Mouse (Mus musculus) limb, embryonic 12.5 days (tissue): ENCODE data around the gene Ncln. TPM values are rescaled to one million over a fixed set of nuclear protein-coding genes. Genes with fewer than 3 reads are reported as not detected.

Experiments
- ATAC-seq: fragments of 200-750 bp; cut with Nextera tagmentation; 2 replicates; pipeline ENCODE4 v1.8.0; 2017; ENCODE audit warnings: low read depth, moderate TSS enrichment; ENCODE audit not compliant: insufficient number of reproducible peaks, insufficient read depth, low FRiP score, low TSS enrichment
- H3K27ac ChIP-seq: fragments of 300-500 bp; sonication (generic); 2 replicates; pipeline ENCODE4 v1.5.1; 2016; ENCODE audit warnings: mild to moderate bottlenecking, moderate library complexity
- H3K27me3 ChIP-seq: fragments of 300-500 bp; sonication (generic); 2 replicates; pipeline ENCODE4 v1.6.1; 2016; ENCODE audit warnings: mild to moderate bottlenecking, moderate library complexity
- H3K36me3 ChIP-seq: fragments of 300-500 bp; sonication (generic); 2 replicates; pipeline ENCODE4 v1.6.1; 2016; ENCODE audit warnings: mild to moderate bottlenecking, moderate library complexity
- H3K4me1 ChIP-seq: fragments of 300-500 bp; sonication (generic); replicated peaks from 2 replicates; pipeline ENCODE4 v1.6.1; 2016
- H3K4me2 ChIP-seq: fragments of 300-500 bp; sonication (generic); 2 replicates; pipeline ENCODE4 v1.6.1; 2016; ENCODE audit warnings: mild to moderate bottlenecking, moderate library complexity
- H3K4me3 ChIP-seq: fragments of 300-500 bp; sonication (generic); replicated peaks from 2 replicates; pipeline ENCODE4 v1.5.1; 2016; ENCODE audit warnings: mild to moderate bottlenecking
- H3K9ac ChIP-seq: fragments of 300-500 bp; sonication (generic); replicated peaks from 2 replicates; pipeline ENCODE4 v1.6.1; 2016; ENCODE audit warnings: mild to moderate bottlenecking, moderate library complexity
- H3K9me3 ChIP-seq: fragments of 300-500 bp; sonication (generic); 2 replicates; pipeline ENCODE4 v1.6.1; 2016; ENCODE audit warnings: mild to moderate bottlenecking, moderate library complexity
- WGBS: fragments of 180-500 bp; shearing (Covaris S2); methylation state at CpG from one replicate; pipeline ENCODE4 v1.1.7; 2016; 5-methylcytosine and 5-hydroxymethylcytosine counted together
- polyA plus RNA-seq: library from polyadenylated mRNA; unstranded; fragments of >200 nt; fragmentation: Nextera tagmentation; extraction: Ambion mirVana; gene quantifications from 2 replicates; pipeline ENCODE4 v1.2.1, GENCODE M21; 2016

Ncln gene
- polyA plus RNA-seq, 1 experiment from 2014 or later, result 84.3 TPM

DNA sequence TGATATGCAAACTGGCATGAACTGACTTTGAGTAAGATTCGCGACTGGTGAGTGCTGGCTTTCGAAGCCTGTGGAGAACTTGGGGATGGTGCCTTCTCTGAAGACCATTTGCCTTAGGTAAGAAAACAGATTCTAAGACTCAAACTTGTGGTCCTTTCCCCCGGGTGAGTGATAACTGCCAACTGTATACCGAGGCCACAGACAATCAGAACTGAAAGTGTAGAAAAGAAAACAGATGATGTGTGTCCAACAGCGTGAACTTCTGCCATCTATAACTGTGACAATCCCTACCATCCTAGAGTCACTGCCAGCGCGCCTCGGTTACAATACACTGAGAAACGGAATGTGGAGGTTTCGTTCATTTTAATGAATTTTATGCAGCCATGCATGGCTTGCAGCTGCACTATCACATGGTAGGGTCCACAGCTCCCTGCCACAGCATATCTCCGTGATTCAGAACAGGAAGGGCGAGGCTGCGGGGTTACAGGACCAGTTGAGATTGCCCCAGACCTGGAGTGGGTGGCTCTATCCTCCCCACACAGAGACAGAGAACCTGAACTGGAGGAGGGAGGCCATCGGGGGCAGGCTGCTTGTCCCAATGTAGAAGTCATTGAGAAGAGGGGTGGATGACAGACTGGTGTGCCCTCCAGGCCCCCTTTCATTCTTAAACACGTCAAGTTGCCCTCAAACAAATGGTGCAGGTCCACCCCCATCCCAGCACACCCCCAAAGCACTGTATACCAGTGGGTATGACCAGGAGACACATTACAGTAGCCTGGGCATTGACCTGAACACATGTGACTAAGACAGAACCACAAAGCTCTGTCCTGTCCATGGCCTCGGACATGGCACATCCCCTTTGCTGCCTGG, 1.4 kb upstream of the Ncln start:
- Histone ChIP-seq H3K27ac (no peak overlapping the region), H3K9ac (no peak overlapping the region; the same call in 1 of the 2 replicates), H3K4me3 (peak overlapping the region; percentile 78; the same call in 1 of the 2 replicates), H3K4me1 (peaks cover 20% of the 10 kb centered on the region), H3K9me3 (no peaks in the 10 kb centered on the region), H3K36me3 (peaks cover 15% of the 10 kb centered on the region), H3K4me2 (peak overlapping the region; percentile 52), H3K27me3 (no peaks in the 10 kb centered on the region)
- 85% methylated on average over 17 of the region's 17 CpGs for WGBS
- no peak for ATAC-seq

GRCm38 (mm10) chr10:81496969-81497368, 777 bp upstream of the Ncln start:
- Histone ChIP-seq H3K36me3 (peaks cover 21% of the 10 kb centered on the region), H3K27ac (no peak overlapping the region), H3K9me3 (no peaks in the 10 kb centered on the region), H3K4me2 (peak overlapping the region; percentile 52), H3K27me3 (no peaks in the 10 kb centered on the region), H3K4me3 (peak overlapping the region; percentile 78), H3K9ac (peak overlapping the region; percentile 24; the same call in 1 of the 2 replicates), H3K4me1 (peaks cover 20% of the 10 kb centered on the region)
- WGBS, result 35% methylated on average over 4 of the region's 4 CpGs
- ATAC-seq, result no peak

GRCm38 (mm10) chr10:81495616-81496263, 452 bp downstream of the Ncln start:
- H3K9ac ChIP-seq, result peak overlapping the region; percentile 90
- H3K9me3 ChIP-seq, result no peaks in the 10 kb centered on the region
- WGBS, result 3% methylated on average over 34 of the region's 41 CpGs
- peak overlapping the region; percentile 78 for H3K4me3 ChIP-seq
- H3K27me3 ChIP-seq, result no peaks in the 10 kb centered on the region; the same call in 1 of the 2 replicates
- peak overlapping the region; percentile 98 for H3K4me2 ChIP-seq
- H3K27ac ChIP-seq, result 0 out of 2 replicates have a peak overlapping the region, but pooled peaks have one; percentile 17
- peak; percentile 8; the same call in 1 of the 2 replicates for ATAC-seq
- peaks cover 34% of the 10 kb centered on the region for H3K36me3 ChIP-seq
- H3K4me1 ChIP-seq, result peaks cover 20% of the 10 kb centered on the region

GRCm38 (mm10) chr10:81495151-81495550, 1.0 kb downstream of the Ncln start:
- H3K4me1 ChIP-seq, result peaks cover 20% of the 10 kb centered on the region
- no peaks in the 10 kb centered on the region for H3K9me3 ChIP-seq
- H3K4me3 ChIP-seq, result peak overlapping the region; percentile 78
- no peak for ATAC-seq
- WGBS, result 75% methylated on average over 6 of the region's 6 CpGs
- H3K4me2 ChIP-seq, result peak overlapping the region; percentile 98
- no peak overlapping the region for H3K27ac ChIP-seq
- H3K9ac ChIP-seq, result peak overlapping the region; percentile 90
- H3K27me3 ChIP-seq, result no peaks in the 10 kb centered on the region; the same call in 1 of the 2 replicates
- H3K36me3 ChIP-seq, result peaks cover 40% of the 10 kb centered on the region

DNA sequence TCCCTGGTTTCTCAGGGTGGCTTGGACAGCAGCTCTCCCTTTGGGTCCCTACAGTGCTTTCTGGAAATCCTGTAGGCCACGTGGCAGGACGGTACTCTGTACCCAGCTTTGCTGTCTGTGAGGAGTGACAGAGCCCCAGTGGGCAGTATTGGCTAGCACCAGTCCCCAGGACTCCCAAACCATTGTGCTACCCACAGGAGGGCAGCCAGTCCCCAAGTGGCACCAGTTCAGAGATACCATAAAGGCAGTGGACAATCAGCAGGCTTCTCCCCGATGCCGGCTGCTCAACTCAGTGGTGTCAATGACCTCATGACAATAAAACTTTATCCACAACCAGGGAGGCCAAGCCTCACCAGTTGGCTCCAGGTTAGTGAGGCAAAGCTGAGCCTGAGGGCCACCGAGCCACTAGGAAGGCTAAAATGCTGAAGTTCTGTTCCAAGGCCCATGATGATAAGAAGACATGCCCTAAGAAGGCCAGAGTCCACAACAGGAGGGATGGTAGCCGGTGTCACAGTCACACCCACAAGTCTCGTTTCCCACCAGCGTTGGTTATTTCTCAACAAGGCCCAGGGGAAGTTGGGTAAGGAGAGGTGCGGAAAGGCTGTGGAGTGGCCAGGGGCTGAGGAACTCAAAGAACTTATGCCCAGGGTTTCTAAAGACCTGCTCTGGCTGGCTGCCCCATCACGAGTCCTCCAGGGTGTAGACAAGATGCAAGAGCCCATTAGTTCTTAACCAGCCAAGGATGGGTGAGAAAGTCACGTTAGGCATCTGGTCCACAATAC, 1.7 kb downstream of the Ncln start:
- no peaks in the 10 kb centered on the region for H3K9me3 ChIP-seq
- peaks cover 20% of the 10 kb centered on the region for H3K4me1 ChIP-seq
- H3K27me3 ChIP-seq, result no peaks in the 10 kb centered on the region; the same call in 1 of the 2 replicates
- no peak for ATAC-seq
- H3K27ac ChIP-seq, result no peak overlapping the region
- peak overlapping the region; percentile 19; the same call in 1 of the 2 replicates for H3K9ac ChIP-seq
- H3K36me3 ChIP-seq, result peaks cover 47% of the 10 kb centered on the region
- peak overlapping the region; percentile 98 for H3K4me2 ChIP-seq
- WGBS, result 84% methylated on average over 11 of the region's 11 CpGs
- peak overlapping the region; percentile 78 for H3K4me3 ChIP-seq

DNA sequence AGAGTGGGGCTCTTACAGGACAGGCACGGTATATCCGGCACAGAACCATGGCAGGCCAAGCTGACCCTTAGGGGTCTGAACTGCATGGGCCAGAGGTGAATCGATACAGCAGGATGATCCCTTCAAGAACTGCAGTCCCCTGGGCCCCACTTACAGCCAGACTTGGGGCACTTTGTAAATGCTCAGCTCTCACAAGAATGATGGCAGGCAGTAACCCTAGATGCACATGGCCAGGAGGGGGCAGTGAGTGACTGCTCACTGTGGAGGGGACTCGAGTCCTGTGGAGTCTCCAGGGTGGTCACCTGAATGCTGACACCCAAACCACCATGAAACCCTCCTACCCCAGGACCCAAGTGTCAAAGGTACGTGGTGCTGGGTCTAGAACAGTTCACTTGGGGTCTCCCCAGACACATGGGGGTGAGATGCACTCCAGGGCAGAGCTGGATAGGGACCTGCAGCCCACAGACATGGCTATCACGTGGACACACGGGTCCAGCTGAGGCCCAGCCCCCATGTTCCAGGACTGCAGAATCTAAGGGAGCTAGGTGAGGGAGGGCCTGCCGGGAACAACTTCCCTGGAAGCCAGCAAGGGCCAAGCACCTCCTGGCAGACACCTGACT, 2.5 kb downstream of the Ncln start:
- no peaks in the 10 kb centered on the region for H3K9me3 ChIP-seq
- no peak overlapping the region for H3K4me2 ChIP-seq
- no peaks in the 10 kb centered on the region; the same call in 1 of the 2 replicates for H3K27me3 ChIP-seq
- no peak overlapping the region for H3K4me3 ChIP-seq
- no peak for ATAC-seq
- H3K4me1 ChIP-seq, result peaks cover 20% of the 10 kb centered on the region
- H3K27ac ChIP-seq, result no peak overlapping the region
- 86% methylated on average over 8 of the region's 8 CpGs for WGBS
- H3K36me3 ChIP-seq, result peaks cover 54% of the 10 kb centered on the region
- 0 out of 2 replicates have a peak overlapping the region, but pooled peaks have one; percentile 19 for H3K9ac ChIP-seq

DNA sequence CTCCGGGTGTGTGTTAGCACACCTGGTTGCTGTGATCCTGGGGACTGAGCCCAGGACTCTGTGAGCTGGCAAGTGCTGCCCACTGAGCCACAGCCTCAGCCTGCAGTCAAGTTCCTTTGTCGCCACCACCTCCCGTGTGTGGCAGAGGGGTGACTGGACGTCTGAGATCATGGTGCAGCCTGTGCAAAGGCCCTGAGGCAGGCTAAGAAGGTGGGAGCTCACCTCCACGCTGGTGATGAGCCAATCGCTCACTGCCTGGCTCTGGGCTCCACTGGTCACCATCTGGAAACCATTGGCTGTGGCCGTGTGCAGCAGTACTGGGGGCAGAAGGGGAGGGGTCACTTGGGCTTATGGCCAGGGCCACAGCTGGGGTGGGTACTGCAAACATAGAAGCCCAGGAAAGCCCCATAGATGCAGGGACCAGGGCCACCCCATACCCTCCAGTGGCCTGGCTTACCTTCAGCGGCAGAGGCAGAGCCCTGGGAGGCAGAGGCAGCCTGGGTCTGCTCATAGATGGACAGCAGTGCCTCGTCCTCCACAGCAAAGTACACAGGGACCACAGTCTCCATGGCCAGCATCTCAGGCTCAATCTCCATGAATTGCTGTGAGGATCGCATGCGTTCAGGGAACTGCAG, 3.5 kb downstream of the Ncln start:
- H3K4me1 ChIP-seq, result peaks cover 20% of the 10 kb centered on the region
- H3K4me3 ChIP-seq, result no peak overlapping the region
- WGBS, result 84% methylated on average over 11 of the region's 11 CpGs
- no peak overlapping the region for H3K27ac ChIP-seq
- H3K27me3 ChIP-seq, result no peaks in the 10 kb centered on the region; the same call in 1 of the 2 replicates
- H3K4me2 ChIP-seq, result no peak overlapping the region
- H3K36me3 ChIP-seq, result peaks cover 64% of the 10 kb centered on the region
- no peak for ATAC-seq
- 0 out of 2 replicates have a peak overlapping the region, but pooled peaks have one; percentile 27 for H3K9ac ChIP-seq
- no peaks in the 10 kb centered on the region for H3K9me3 ChIP-seq

GRCm38 (mm10) chr10:81491018-81491417, 5.2 kb downstream of the Ncln start:
- H3K4me1 ChIP-seq, result peaks cover 17% of the 10 kb centered on the region
- no peaks in the 10 kb centered on the region; the same call in 1 of the 2 replicates for H3K27me3 ChIP-seq
- no peak overlapping the region for H3K27ac ChIP-seq
- H3K36me3 ChIP-seq, result peaks cover 81% of the 10 kb centered on the region
- H3K9ac ChIP-seq, result no peak overlapping the region
- H3K4me3 ChIP-seq, result no peak overlapping the region
- 94% methylated on average over 9 of the region's 9 CpGs for WGBS
- ATAC-seq, result no peak
- no peaks in the 10 kb centered on the region for H3K9me3 ChIP-seq
- H3K4me2 ChIP-seq, result no peak overlapping the region

- WGBS, result 82% methylated on average over 14 of the region's 14 CpGs
- H3K36me3 ChIP-seq, result peaks cover 83% of the 10 kb centered on the region
These were observed 6.3 kb downstream of the Ncln start for GRCm38 (mm10) chr10:81489941-81490340.

GRCm38 (mm10) chr10:81488081-81488480, 8.1 kb downstream of the Ncln start:
- no peaks in the 10 kb centered on the region for H3K4me1 ChIP-seq
- ATAC-seq, result no peak
- no peaks in the 10 kb centered on the region for H3K9me3 ChIP-seq
- H3K4me3 ChIP-seq, result no peak overlapping the region
- no peak overlapping the region for H3K4me2 ChIP-seq
- H3K36me3 ChIP-seq, result peaks cover 72% of the 10 kb centered on the region
- no peak overlapping the region for H3K9ac ChIP-seq
- no peaks in the 10 kb centered on the region; the same call in 1 of the 2 replicates for H3K27me3 ChIP-seq
- no peak overlapping the region for H3K27ac ChIP-seq
- 80% methylated on average over 11 of the region's 11 CpGs for WGBS

More at GRCm38 (mm10) chr10:81489941-81490340, 6.3 kb downstream of the Ncln start:
- no peak for ATAC-seq
- H3K9ac ChIP-seq, result no peak overlapping the region
- H3K4me1 ChIP-seq, result peaks cover 9% of the 10 kb centered on the region
- H3K9me3 ChIP-seq, result no peaks in the 10 kb centered on the region
- H3K27ac ChIP-seq, result no peak overlapping the region
- no peaks in the 10 kb centered on the region; the same call in 1 of the 2 replicates for H3K27me3 ChIP-seq
- H3K4me2 ChIP-seq, result no peak overlapping the region
- H3K4me3 ChIP-seq, result no peak overlapping the region
